9 mouse cellular contexts compared by ENCODE assay signal in genomic region chr17:29264760-29265159, GRCm38 (mm10). TPM values are rescaled to one million over a fixed set of nuclear protein-coding genes. Genes with fewer than 3 reads are reported as not detected.
DNase-seq lines count a peak whose midpoint lies in the region; ATAC-seq lines count a peak whose summit lies in the region.
"Had no signal": no experiment of that assay in that cellular context is flagged by ENCODE, and none has a peak within 500 bp of the region (broad histone marks: within the 10 kb centered on the region; RNA-seq: fewer than 3 reads in every experiment).

No protein-coding gene starts in this region.

- WGBS in lung, embryonic 15.5 days = 70% methylated on average over 5 of the region's 5 CpGs
- 88% methylated on average over 5 of the region's 5 CpGs for WGBS in embryonic facial prominence, embryonic 13.5 days
- WGBS in limb, embryonic 11.5 days = 86% methylated on average over 5 of the region's 5 CpGs
- WGBS in neural tube, embryonic 15.5 days = 86% methylated on average over 5 of the region's 5 CpGs

- no peaks in the 10 kb centered on the region for H3K9me3 ChIP-seq in lung, embryonic 15.5 days
- H3K9me3 ChIP-seq in embryonic facial prominence, embryonic 13.5 days = no peaks in the 10 kb centered on the region
- no peaks in the 10 kb centered on the region for H3K9me3 ChIP-seq in limb, embryonic 11.5 days (ENCODE audit: control insufficient read depth, low read length)
- no peaks in the 10 kb centered on the region for H3K9me3 ChIP-seq in neural tube, embryonic 15.5 days (replicated peaks)

- no peak for DNase-seq in lung, postnatal 14 days
- DNase-seq in limb, embryonic 11.5 days (ENCODE audit: low spot score) = no peak
- no peak for DNase-seq in frontal cortex, postnatal 14 days (ENCODE audit: low spot score in 2 of 2)
- no peak for DNase-seq in urinary bladder, adult 2 months (ENCODE audit: low spot score)
- DNase-seq in cerebellum, postnatal 4 days (ENCODE audit: low spot score in 2 of 2) = no peak
- DNase-seq: adrenal gland, postnatal 14 days had no signal

- peaks cover 46% of the 10 kb centered on the region for H3K4me1 ChIP-seq in lung, embryonic 15.5 days
- H3K4me1 ChIP-seq in embryonic facial prominence, embryonic 13.5 days = peaks cover 46% of the 10 kb centered on the region
- H3K4me1 ChIP-seq in limb, embryonic 11.5 days (ENCODE audit: control insufficient read depth, insufficient read depth, low read length) = peaks cover 15% of the 10 kb centered on the region
- H3K4me1 ChIP-seq in neural tube, embryonic 15.5 days = peaks cover 51% of the 10 kb centered on the region

- no peaks in the 10 kb centered on the region for H3K27me3 ChIP-seq in lung, embryonic 15.5 days
- no peaks in the 10 kb centered on the region for H3K27me3 ChIP-seq in embryonic facial prominence, embryonic 13.5 days
- H3K27me3 ChIP-seq in limb, embryonic 11.5 days (ENCODE audit: control insufficient read depth, insufficient read depth, low read length) = no peaks in the 10 kb centered on the region
- H3K27me3 ChIP-seq in neural tube, embryonic 15.5 days (replicated peaks) = no peaks in the 10 kb centered on the region

- 0 out of 2 replicates have a peak overlapping the region, but pooled peaks have one; percentile 76 for H3K4me3 ChIP-seq in lung, embryonic 15.5 days
- H3K4me3 ChIP-seq in embryonic facial prominence, embryonic 13.5 days = peak overlapping the region; percentile 86; the same call in 1 of the 2 replicates
- H3K4me3 ChIP-seq in limb, embryonic 11.5 days (ENCODE audit: low read depth, low read length) = no peak overlapping the region
- peak overlapping the region; percentile 83 for H3K4me3 ChIP-seq in neural tube, embryonic 15.5 days (replicated peaks)

- peak overlapping the region; percentile 100 for H3K27ac ChIP-seq in lung, embryonic 15.5 days
- H3K27ac ChIP-seq in embryonic facial prominence, embryonic 13.5 days = peak overlapping the region; percentile 99
- H3K27ac ChIP-seq in limb, embryonic 11.5 days (replicated peaks; ENCODE audit: low read depth, low read length) = peak overlapping the region; percentile 99; the same call in 1 of the 2 replicates
- H3K27ac ChIP-seq in neural tube, embryonic 15.5 days (replicated peaks) = peak overlapping the region; percentile 98

- ATAC-seq in lung, embryonic 15.5 days (ENCODE audit: borderline replicate concordance, extremely low read depth, low FRiP score, low TSS enrichment) = no peak
- no peak for ATAC-seq in embryonic facial prominence, embryonic 13.5 days (ENCODE audit: insufficient number of reproducible peaks, insufficient read depth, low FRiP score, low TSS enrichment, low read depth)
- no peak for ATAC-seq in limb, embryonic 11.5 days (ENCODE audit: insufficient number of reproducible peaks, low FRiP score, low TSS enrichment, low read depth)
- ATAC-seq in neural tube, embryonic 15.5 days (ENCODE audit: low FRiP score) = no peak

- H3K4me2 ChIP-seq in lung, embryonic 15.5 days = peak overlapping the region; percentile 65
- H3K4me2 ChIP-seq in embryonic facial prominence, embryonic 13.5 days = peak overlapping the region; percentile 76
- peak overlapping the region; percentile 69 for H3K4me2 ChIP-seq in limb, embryonic 11.5 days (ENCODE audit: low read depth, severe bottlenecking)
- H3K4me2 ChIP-seq in neural tube, embryonic 15.5 days = peak overlapping the region; percentile 63

- H3K36me3 ChIP-seq in lung, embryonic 15.5 days = peaks cover 11% of the 10 kb centered on the region
- peaks cover 21% of the 10 kb centered on the region for H3K36me3 ChIP-seq in embryonic facial prominence, embryonic 13.5 days
- peaks cover 10% of the 10 kb centered on the region for H3K36me3 ChIP-seq in limb, embryonic 11.5 days (ENCODE audit: control insufficient read depth, insufficient read depth, low read length)
- peaks cover 2% of the 10 kb centered on the region; the same call in 1 of the 2 replicates for H3K36me3 ChIP-seq in neural tube, embryonic 15.5 days

- peak overlapping the region; percentile 78; the same call in 1 of the 2 replicates for H3K9ac ChIP-seq in lung, embryonic 15.5 days
- peak overlapping the region; percentile 89 for H3K9ac ChIP-seq in embryonic facial prominence, embryonic 13.5 days
- H3K9ac ChIP-seq in limb, embryonic 11.5 days (ENCODE audit: low read length) = peak overlapping the region; percentile 89
- H3K9ac ChIP-seq in neural tube, embryonic 15.5 days (replicated peaks) = peak overlapping the region; percentile 76

RNA-seq across cellular contexts. Expression of gene Ppil1, which starts 0.8 kb away (rescaled TPM):
- 169 and 174 TPM in 2 replicates for polyA plus RNA-seq in lung, embryonic 15.5 days (2015; fragmentation: Nextera tagmentation; extraction: Ambion mirVana)
- 149 and 162 TPM in 2 replicates for polyA plus RNA-seq in embryonic facial prominence, embryonic 13.5 days (2015; fragmentation: Nextera tagmentation; extraction: Ambion mirVana)
- 201 and 206 TPM in 2 replicates for polyA plus RNA-seq in limb, embryonic 11.5 days (2014; fragmentation: Nextera tagmentation; extraction: Ambion mirVana)
- polyA plus RNA-seq in neural tube, embryonic 15.5 days (2015; fragmentation: Nextera tagmentation; extraction: Ambion mirVana) = 106 and 119 TPM in 2 replicates
- 27.9 and 31.3 TPM in 2 replicates for polyA plus RNA-seq in urinary bladder, adult 2 months (2012; rRNA removed)

RNA-seq across cellular contexts. Expression of gene BC004004, which starts 3.8 kb away (rescaled TPM):
- 79.2 and 83.2 TPM in 2 replicates for polyA plus RNA-seq in lung, embryonic 15.5 days (2015; fragmentation: Nextera tagmentation; extraction: Ambion mirVana)
- 66.7 and 71.3 TPM in 2 replicates for polyA plus RNA-seq in embryonic facial prominence, embryonic 13.5 days (2015; fragmentation: Nextera tagmentation; extraction: Ambion mirVana)
- 50.0 and 51.5 TPM in 2 replicates for polyA plus RNA-seq in limb, embryonic 11.5 days (2014; fragmentation: Nextera tagmentation; extraction: Ambion mirVana)
- 111 and 116 TPM in 2 replicates for polyA plus RNA-seq in neural tube, embryonic 15.5 days (2015; fragmentation: Nextera tagmentation; extraction: Ambion mirVana)
- 94.6 and 101 TPM in 2 replicates for polyA plus RNA-seq in urinary bladder, adult 2 months (2012; rRNA removed)

RNA-seq across cellular contexts. Expression of gene Cpne5, which starts 26.8 kb away (rescaled TPM):
- polyA plus RNA-seq in lung, embryonic 15.5 days (2015; fragmentation: Nextera tagmentation; extraction: Ambion mirVana) = 3.9 and 5.1 TPM in 2 replicates
- polyA plus RNA-seq in embryonic facial prominence, embryonic 13.5 days (2015; fragmentation: Nextera tagmentation; extraction: Ambion mirVana) = 28.1 and 36.0 TPM in 2 replicates
- 3.0 and 4.1 TPM in 2 replicates for polyA plus RNA-seq in limb, embryonic 11.5 days (2014; fragmentation: Nextera tagmentation; extraction: Ambion mirVana)
- polyA plus RNA-seq in neural tube, embryonic 15.5 days (2015; fragmentation: Nextera tagmentation; extraction: Ambion mirVana) = 56.0 and 61.2 TPM in 2 replicates
- polyA plus RNA-seq in urinary bladder, adult 2 months (2012; rRNA removed) = 0.56 and 1.0 TPM in 2 replicates

RNA-seq across cellular contexts. Expression of gene Pi16, which starts 52.7 kb away (rescaled TPM):
- polyA plus RNA-seq in lung, embryonic 15.5 days (2015; fragmentation: Nextera tagmentation; extraction: Ambion mirVana) = 1.9 and 2.4 TPM in 2 replicates
- 0.23 and 0.27 TPM in 2 replicates for polyA plus RNA-seq in embryonic facial prominence, embryonic 13.5 days (2015; fragmentation: Nextera tagmentation; extraction: Ambion mirVana)
- polyA plus RNA-seq in limb, embryonic 11.5 days (2014; fragmentation: Nextera tagmentation; extraction: Ambion mirVana) = 0.19 and 0.21 TPM in 2 replicates
- 2.8 TPM in 2 replicates for polyA plus RNA-seq in neural tube, embryonic 15.5 days (2015; fragmentation: Nextera tagmentation; extraction: Ambion mirVana)
- polyA plus RNA-seq in urinary bladder, adult 2 months (2012; rRNA removed) = 405 and 508 TPM in 2 replicates
